Comparison of ENCODE assay signal across 19 mouse cellular contexts in the genomic region with DNA sequence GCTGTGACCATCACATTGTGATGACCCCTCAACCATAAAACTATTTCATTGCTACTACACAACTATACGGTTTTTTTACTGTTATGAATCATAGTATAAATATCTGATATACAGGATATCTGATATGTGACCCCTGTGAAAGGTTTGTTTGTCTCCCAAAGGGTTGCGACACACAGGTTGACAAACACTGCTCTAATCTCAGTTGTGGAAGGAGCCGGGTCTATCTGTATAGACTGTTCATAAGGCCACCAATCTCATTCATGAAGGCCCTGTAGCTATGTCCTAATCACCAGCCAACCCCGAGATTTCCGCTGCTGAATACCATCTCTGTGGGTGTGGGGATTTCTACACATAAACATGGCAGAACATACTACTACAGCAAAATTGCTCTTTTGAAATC.
"Had no signal": no experiment of that assay in that cellular context is flagged by ENCODE, and none has a peak within 500 bp of the region (broad histone marks: within the 10 kb centered on the region; RNA-seq: fewer than 3 reads in every experiment).

No protein-coding gene starts in this region.

- H3K27ac ChIP-seq: midbrain, embryonic 12.5 days; neural tube, embryonic 13.5 days; neural tube, embryonic 15.5 days had no signal

- DNase-seq: lung, adult 18-20 months; lung, embryonic 14.5 days; lung, postnatal 10 days; lung, postnatal 4 days; midbrain, embryonic 14.5 days; retina, postnatal 1 day; right cerebral cortex, adult 18-20 months; right cerebral cortex, postnatal 25 days; right cerebral cortex, postnatal 4 days; spleen, adult 18-20 months; thymus, adult 18-20 months; thymus, postnatal 14 days; thymus, postnatal 36 days had no signal

- ATAC-seq: midbrain, embryonic 16.5 days had no signal

- H3K27me3 ChIP-seq: megakaryocyte, embryonic 14.5 days; midbrain, embryonic 12.5 days; neural tube, embryonic 13.5 days; neural tube, embryonic 15.5 days had no signal

- H3K4me2 ChIP-seq: lung, embryonic 14.5 days; midbrain, embryonic 12.5 days; neural tube, embryonic 13.5 days; neural tube, embryonic 15.5 days had no signal

- H3K4me1 ChIP-seq: megakaryocyte, embryonic 14.5 days; midbrain, embryonic 12.5 days; neural tube, embryonic 15.5 days had no signal

- H3K9me3 ChIP-seq: megakaryocyte, embryonic 14.5 days; midbrain, embryonic 12.5 days; neural tube, embryonic 13.5 days; neural tube, embryonic 15.5 days had no signal

- H3K9ac ChIP-seq: lung, embryonic 14.5 days; midbrain, embryonic 12.5 days; neural tube, embryonic 13.5 days; neural tube, embryonic 15.5 days had no signal

- H3K36me3 ChIP-seq: midbrain, embryonic 12.5 days; neural tube, embryonic 13.5 days; neural tube, embryonic 15.5 days had no signal

- H3K4me3 ChIP-seq: megakaryocyte, embryonic 14.5 days; midbrain, embryonic 12.5 days; myocyte; neural tube, embryonic 13.5 days; neural tube, embryonic 15.5 days had no signal
